Mouse (Mus musculus) embryonic stem cell, embryonic (primary cell): ENCODE results near the gene Mpc1.

Experiments
- CTCF ChIA-PET, 4 experiments: fragments of 300-600 bp in 2 of 4; fragments of 350-600 bp in 2 of 4; sonication (Branson Sonifier 250); formaldehyde crosslinking; loops; one replicate each; lab custom pipeline; 2022; ENCODE audit warnings: inconsistent platforms in 2 of 4; lab: Charles Lee
- POLR2A ChIA-PET, 4 experiments: fragments of 300-600 bp in 2 of 4; fragments of 350-600 bp in 2 of 4; sonication (Branson Sonifier 250); formaldehyde crosslinking; loops; one replicate each; lab custom pipeline; 2022; ENCODE audit warnings: antibody characterized with exemption in 4 of 4, inconsistent platforms in 1 of 4; lab: Charles Lee

Mpc1 gene

GRCm38 (mm10) chr17:8272054-8272749 lies 10.5 kb upstream of the Mpc1 start:
- ChIA-PET POLR2A (interaction anchor here in 2 of 4 experiments (0.6 to 1.8 kb wide), 2 partner anchors 9 to 13 kb away, joined by 3 to 6 read pairs; no protein-coding TSS in a partner anchor), CTCF (no interaction called here)

- POLR2A ChIA-PET = no interaction called here
- CTCF ChIA-PET = no interaction called here
Observed at GRCm38 (mm10) chr17:8272951-8273350, 9.8 kb upstream of the Mpc1 start.

- ChIA-PET CTCF (interaction anchor here in 2 of 4 experiments (0.8 to 1.4 kb wide), 2 partner anchors 8 to 12 kb away, joined by 3 to 5 read pairs; no protein-coding TSS in a partner anchor), POLR2A (interaction anchor here in 1 of 4 experiments (0.6 kb wide), 1 partner anchor 46 kb away, joined by 3 read pairs; no protein-coding TSS in a partner anchor)
Observed at GRCm38 (mm10) chr17:8276071-8276470, 6.6 kb upstream of the Mpc1 start.

- CTCF ChIA-PET = interaction anchor here in 1 of 4 experiments (0.8 kb wide), 1 partner anchor 8 kb away, joined by 3 read pairs; no protein-coding TSS in a partner anchor
- POLR2A ChIA-PET = interaction anchor here in 1 of 4 experiments (0.6 kb wide), 1 partner anchor 1482 kb away, joined by 3 read pairs; no protein-coding TSS in a partner anchor
Observed at GRCm38 (mm10) chr17:8276680-8277079, 6.0 kb upstream of the Mpc1 start.

GRCm38 (mm10) chr17:8277266-8277665 lies 5.4 kb upstream of the Mpc1 start:
- ChIA-PET POLR2A (no interaction called here), CTCF (no interaction called here)

- POLR2A ChIA-PET = no interaction called here
- CTCF ChIA-PET = no interaction called here
Observed at GRCm38 (mm10) chr17:8278356-8278755, 4.3 kb upstream of the Mpc1 start.

GRCm38 (mm10) chr17:8283526-8284253 lies 986 bp downstream of the Mpc1 start:
- CTCF ChIA-PET = interaction anchor here in 2 of 4 experiments (0.5 to 1.4 kb wide), 8 partner anchors 19 to 137 kb away, joined by 3 to 4 read pairs (median 3); no protein-coding TSS in a partner anchor
- POLR2A ChIA-PET = interaction anchor here in 3 of 4 experiments (0.6 to 1.8 kb wide), 15 partner anchors 10 to 1455 kb away, joined by 3 to 6 read pairs (median 3); partner anchors contain the start of gene Sft2d1 (in 1 of the 3)

- POLR2A ChIA-PET = interaction anchor here in 3 of 4 experiments (0.8 to 2.1 kb wide), 12 partner anchors 9 to 164 kb away, joined by 3 to 6 read pairs (median 4); partner anchors contain the start of gene Sft2d1 (in 1 of the 3)
Observed at GRCm38 (mm10) chr17:8284254-8284661, 1.6 kb downstream of the Mpc1 start.

GRCm38 (mm10) chr17:8285056-8285455 lies 2.4 kb downstream of the Mpc1 start:
- POLR2A ChIA-PET = interaction anchor here in 3 of 4 experiments (0.7 to 2.1 kb wide), 10 partner anchors 9 to 101 kb away, joined by 3 to 6 read pairs (median 4); no protein-coding TSS in a partner anchor
- CTCF ChIA-PET = interaction anchor here in 2 of 4 experiments (0.6 to 1.4 kb wide), 2 partner anchors 20 to 1130 kb away, joined by 3 to 4 read pairs; no protein-coding TSS in a partner anchor

More at GRCm38 (mm10) chr17:8284254-8284661, 1.6 kb downstream of the Mpc1 start:
- CTCF ChIA-PET = interaction anchor here in 3 of 4 experiments (0.5 to 1.4 kb wide), 5 partner anchors 20 to 1129 kb away, joined by 3 to 4 read pairs (median 3); no protein-coding TSS in a partner anchor

GRCm38 (mm10) chr17:8286987-8287386 lies 4.3 kb downstream of the Mpc1 start:
- ChIA-PET POLR2A (interaction anchor here in 1 of 4 experiments (1.2 kb wide), 1 partner anchor 13 kb away, joined by 4 read pairs; no protein-coding TSS in a partner anchor), CTCF (interaction anchor here in 2 of 4 experiments (0.6 to 0.7 kb wide), 2 partner anchors 11 to 419 kb away, joined by 3 to 4 read pairs; no protein-coding TSS in a partner anchor)

- CTCF ChIA-PET = interaction anchor here in 2 of 4 experiments (0.7 kb wide), 2 partner anchors 171 to 1112 kb away, joined by 3 read pairs; no protein-coding TSS in a partner anchor
- POLR2A ChIA-PET = interaction anchor here in 1 of 4 experiments (0.6 to 1.0 kb wide), 2 partner anchors 21 to 1941 kb away, joined by 3 to 15 read pairs; partner anchors contain the start of gene Sft2d1
Observed at GRCm38 (mm10) chr17:8289993-8290679, 7.4 kb downstream of the Mpc1 start.

GRCm38 (mm10) chr17:8290736-8291135 lies 8.0 kb downstream of the Mpc1 start:
- ChIA-PET POLR2A (interaction anchor here in 1 of 4 experiments (0.6 kb wide), 1 partner anchor 1940 kb away, joined by 15 read pairs; no protein-coding TSS in a partner anchor), CTCF (interaction anchor here in 2 of 4 experiments (0.7 kb wide), 2 partner anchors 171 to 1113 kb away, joined by 3 read pairs; no protein-coding TSS in a partner anchor)

- ChIA-PET CTCF (no interaction called here), POLR2A (no interaction called here)
Observed at GRCm38 (mm10) chr17:8295825-8296224, 13.1 kb downstream of the Mpc1 start.

GRCm38 (mm10) chr17:8296313-8296844 lies 13.7 kb downstream of the Mpc1 start:
- CTCF ChIA-PET = no interaction called here
- POLR2A ChIA-PET = no interaction called here

- POLR2A ChIA-PET = interaction anchor here in 2 of 4 experiments (1.2 to 1.5 kb wide), 2 partner anchors 13 kb away, joined by 3 to 5 read pairs; partner anchors contain the start of gene Sft2d1 (in 1 of the 2)
- CTCF ChIA-PET = interaction anchor here in 1 of 4 experiments (0.5 kb wide), 1 partner anchor 10 kb away, joined by 4 read pairs; no protein-coding TSS in a partner anchor
Observed at GRCm38 (mm10) chr17:8297746-8298145, 15.0 kb downstream of the Mpc1 start.

GRCm38 (mm10) chr17:8298281-8298680 lies 15.6 kb downstream of the Mpc1 start:
- ChIA-PET POLR2A (interaction anchor here in 3 of 4 experiments (0.6 to 1.5 kb wide), 3 partner anchors 13 to 30 kb away, joined by 3 to 5 read pairs (median 3); partner anchors contain the start of gene Sft2d1 (in 1 of the 3)), CTCF (interaction anchor here in 1 of 4 experiments (0.5 kb wide), 1 partner anchor 11 kb away, joined by 4 read pairs; no protein-coding TSS in a partner anchor)

GRCm38 (mm10) chr17:8299524-8299923 lies 16.8 kb downstream of the Mpc1 start:
- ChIA-PET CTCF (no interaction called here), POLR2A (interaction anchor here in 1 of 4 experiments (0.9 kb wide), 1 partner anchor 12 kb away, joined by 4 read pairs; no protein-coding TSS in a partner anchor)
